Mouse (Mus musculus) lung, postnatal 25 days (tissue): ENCODE measurements around the gene Dnah14.
"Not testable (repeated sequence)": the region's sequence is repeated elsewhere in the genome, so short reads cannot be mapped to it uniquely, and the experiment has no call there.

Experiments
- DNase-seq: peaks from one replicate; pipeline ENCODE4 v3.0.0; 2022; ENCODE audit warnings: low spot score

The Dnah14 gene

DNA sequence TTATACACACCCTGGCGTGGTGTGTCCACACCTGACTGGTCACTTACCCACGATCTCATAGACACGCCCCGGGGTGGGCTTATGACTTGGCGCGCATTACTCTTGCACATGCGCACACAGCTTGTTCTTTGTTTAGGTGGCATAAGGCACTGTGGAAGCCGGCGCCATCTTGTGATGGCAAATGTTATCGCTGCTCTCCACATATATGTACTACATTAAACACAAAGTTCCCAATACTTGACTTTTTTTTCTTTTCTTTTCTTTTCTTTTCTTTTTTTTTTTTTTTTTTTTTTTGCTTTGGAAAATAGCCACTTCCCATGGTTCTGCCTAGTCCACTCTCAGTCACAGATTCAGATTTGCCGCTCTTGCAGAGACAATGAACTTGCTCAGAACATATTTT, 206.2 kb downstream of the Dnah14 start:
- not testable (repeated sequence) for DNase-seq

GRCm38 (mm10) chr1:181789952-181790351, 213.6 kb downstream of the Dnah14 start:
- DNase-seq, result no peak

DNA sequence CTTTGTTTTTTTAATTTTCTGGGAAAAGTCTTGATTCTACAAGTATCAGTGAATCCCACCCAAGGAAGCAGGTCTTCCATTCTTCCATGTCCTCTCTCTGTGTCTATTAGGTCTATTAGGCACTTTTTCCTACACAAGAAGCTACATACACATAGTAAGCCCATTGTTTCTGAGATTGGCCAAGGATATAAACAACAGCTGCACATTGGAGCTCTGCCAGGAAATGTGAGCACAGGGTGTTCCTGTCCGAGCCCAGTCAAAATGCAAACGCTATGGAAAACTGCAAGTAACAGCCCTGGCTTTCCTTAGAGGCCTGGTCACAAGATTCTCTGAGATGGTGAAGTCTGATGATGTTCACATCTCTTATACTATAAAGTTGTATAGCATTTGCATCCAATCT, 217.2 kb downstream of the Dnah14 start:
- DNase-seq, result peak; percentile 85

- no peak for DNase-seq
Observed at GRCm38 (mm10) chr1:181799911-181800310, 223.6 kb downstream of the Dnah14 start.

DNA sequence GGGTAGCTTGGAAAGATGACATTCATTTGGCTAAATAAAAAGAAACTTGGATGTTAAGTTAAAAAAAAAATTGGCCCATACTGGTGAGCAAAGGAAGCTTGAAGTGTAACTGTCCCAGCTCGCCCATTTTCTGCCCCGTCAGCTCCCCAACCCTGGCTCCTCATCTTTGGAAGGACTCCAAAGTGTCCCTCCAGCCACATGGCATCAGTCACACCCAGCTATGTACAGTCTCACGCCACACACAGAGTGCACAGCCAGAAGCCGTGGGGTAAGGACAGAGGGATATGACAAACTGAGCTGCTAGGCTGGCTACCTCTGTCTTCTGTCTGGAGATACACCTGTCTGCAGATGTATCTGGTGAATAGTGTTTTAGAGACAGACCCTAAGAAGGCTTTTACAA, 224.3 kb downstream of the Dnah14 start:
- DNase-seq, result no peak

GRCm38 (mm10) chr1:181811481-181812223, 235.3 kb downstream of the Dnah14 start:
- no peak for DNase-seq

DNA sequence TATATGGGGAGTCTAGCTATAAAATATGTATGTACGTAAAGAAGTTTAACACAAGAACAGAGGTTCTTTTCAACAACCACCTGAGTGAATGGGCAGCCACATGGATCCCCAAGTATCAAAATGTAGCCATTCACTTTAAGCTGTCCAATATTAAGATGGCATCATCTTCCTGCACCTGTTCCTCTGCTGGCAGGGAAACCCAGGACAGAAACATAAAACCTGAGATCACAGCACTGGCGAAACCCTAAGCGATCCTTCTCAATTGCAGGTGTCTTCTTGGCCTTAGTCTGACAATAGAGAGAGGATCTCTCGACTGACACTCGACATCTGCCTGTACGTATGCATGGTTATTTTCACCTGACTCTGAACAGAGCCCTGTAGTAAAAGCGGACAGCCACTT, 250.4 kb downstream of the Dnah14 start:
- DNase-seq, result no peak

DNA sequence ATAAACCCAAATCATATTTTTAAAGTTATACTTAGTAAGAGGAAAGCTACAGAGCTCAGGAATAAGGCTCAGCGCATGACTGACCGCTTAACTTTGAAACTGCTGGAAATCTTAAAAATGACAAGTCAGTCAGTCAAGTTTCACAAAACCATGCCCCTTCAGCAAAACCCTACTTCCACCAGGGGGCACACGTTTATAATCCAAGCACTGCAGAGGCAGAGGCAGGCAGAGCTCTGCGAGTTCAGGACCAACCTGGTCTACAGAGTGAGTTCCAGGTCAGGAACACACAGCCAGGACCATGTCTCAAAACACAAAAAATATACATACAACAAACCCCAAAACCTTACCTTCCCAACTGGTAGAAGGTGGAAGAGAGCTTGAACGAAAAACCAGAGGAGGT, 252.0 kb downstream of the Dnah14 start:
- DNase-seq, result peak; percentile 43

DNA sequence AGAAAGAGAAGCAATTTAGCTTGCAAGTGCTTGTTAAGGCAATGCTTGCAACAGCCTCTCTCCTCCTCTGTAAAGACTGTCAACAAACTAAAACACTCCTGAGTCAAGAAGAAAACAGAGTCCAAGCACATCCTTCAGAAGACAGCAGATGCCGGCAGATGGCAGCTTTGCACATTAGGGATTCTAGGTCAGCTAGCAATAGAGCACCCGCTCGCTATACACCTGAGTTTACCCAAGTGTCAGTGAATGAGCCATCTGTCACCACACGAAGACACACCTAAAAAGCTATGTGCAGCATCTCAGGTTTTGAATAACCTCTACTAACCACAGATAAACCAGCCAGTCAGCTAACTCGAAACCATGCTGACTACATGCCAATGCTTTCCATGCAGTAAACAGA, 256.4 kb downstream of the Dnah14 start:
- no peak for DNase-seq

DNA sequence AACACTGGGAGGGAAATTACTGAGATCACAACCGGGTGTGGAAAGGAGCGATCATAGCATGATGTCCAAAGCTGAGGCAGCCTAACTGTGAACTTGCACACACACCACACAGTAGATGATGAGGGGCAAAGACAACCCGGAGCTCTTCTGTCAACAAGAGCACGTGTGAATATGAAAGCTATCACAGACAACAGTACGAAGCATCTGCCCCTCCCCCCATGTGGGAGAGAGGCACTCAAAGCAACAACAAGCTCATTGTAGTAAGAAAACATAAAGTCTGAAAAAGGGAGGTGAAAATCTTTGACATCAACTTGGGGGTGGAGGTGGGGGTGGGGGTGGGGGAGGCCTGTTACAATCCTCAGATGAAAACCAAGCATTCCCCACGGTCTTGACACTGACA, 256.8 kb downstream of the Dnah14 start:
- no peak for DNase-seq

DNA sequence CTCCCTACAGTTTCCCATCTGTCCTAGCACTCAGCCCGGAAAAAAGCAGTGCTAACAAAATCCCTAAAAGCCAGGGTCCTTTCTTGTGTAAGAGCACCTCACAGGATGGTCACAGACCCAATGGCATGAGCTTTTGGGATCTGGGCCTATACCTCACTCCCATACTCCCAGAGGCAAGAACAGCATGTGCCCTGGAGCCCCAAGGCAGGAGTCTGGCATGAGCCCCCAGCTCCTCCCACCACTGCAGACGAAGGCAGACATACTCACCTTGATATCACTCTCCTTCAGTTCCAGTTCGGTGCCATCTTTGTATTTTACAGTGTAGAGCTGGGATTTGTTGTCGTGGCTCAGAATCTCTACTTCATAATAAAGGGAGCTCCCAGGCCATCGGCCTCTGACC, 261.8 kb downstream of the Dnah14 start:
- no peak for DNase-seq

DNA sequence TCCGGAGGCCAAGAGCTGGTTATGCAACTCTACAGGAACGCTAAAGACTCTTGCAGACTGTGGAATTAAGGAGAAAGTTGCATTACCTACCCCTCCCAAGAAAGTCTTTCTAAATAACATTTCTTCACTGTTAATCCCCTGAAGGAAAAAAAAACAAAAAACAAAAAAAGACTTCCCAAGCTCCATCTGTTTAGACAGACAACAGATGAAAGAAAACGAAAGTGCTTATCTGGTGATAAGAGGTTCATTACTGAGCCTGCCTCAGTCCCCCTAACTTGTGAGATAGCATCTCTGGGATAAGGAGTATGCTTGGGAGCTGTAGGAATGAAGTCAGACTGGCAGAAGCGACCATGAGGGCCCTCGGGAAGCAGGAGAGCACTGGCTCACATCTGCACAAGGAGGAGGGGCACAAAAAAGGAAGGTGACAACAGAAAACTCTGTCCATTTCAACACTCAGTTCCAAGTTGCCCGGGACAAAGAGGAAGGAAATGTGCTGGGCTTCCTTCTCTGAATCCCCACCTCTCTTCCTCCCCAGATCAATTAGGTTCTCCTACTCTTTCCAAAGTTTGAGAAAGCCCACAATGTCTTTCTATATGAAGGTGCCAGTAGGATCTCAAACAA, 263.5 kb downstream of the Dnah14 start:
- peak; percentile 25 for DNase-seq

DNA sequence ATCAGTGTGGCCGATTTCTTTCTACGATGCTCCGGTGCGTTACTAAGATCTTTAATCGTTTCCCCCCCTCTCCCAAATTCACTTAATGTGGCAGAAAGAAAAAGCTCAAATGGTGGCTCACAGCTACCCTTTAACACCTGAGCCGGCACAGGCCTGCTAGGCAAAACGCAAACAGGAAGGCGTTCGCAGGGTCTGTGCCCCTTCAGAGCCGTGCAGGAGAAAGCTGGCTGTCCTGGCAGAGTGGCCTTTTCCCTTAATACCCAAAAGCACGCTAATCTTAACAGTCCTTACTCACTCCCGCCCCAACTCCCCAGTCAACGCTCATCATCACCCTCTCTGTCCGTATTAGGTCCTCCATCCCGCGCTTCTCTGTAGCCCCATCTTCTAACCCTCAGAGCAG, 265.0 kb downstream of the Dnah14 start:
- DNase-seq, result no peak

- DNase-seq, result peak; percentile 97
Observed at GRCm38 (mm10) chr1:181841864-181842672, 265.7 kb downstream of the Dnah14 start.

GRCm38 (mm10) chr1:181842781-181843180, 266.4 kb downstream of the Dnah14 start, which contains the start of gene Lbr:
TSS of gene Lbr (minus strand) at chr1:181843046.
- no peak for DNase-seq

- no peak for DNase-seq
Observed at GRCm38 (mm10) chr1:181844874-181845547, 268.7 kb downstream of the Dnah14 start.

DNA sequence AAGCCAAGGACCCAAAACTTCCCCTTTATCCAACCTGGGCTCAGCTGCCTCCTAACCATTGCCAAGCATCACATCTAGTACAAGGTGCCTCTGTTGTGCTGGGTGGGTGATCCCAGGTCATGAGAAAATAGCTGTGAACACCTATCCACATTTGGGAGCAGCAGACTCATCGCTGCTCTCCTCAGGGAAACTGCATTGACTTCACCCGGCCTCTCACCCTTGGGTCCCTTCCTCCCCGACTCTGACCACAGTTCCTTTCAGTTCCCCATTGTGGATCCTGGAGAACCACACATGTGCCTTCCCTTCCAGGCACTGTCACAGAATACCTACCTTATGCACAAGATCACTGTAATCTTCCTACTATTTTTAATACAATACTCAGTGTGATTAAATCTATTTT, 269.4 kb downstream of the Dnah14 start:
- no peak for DNase-seq

DNA sequence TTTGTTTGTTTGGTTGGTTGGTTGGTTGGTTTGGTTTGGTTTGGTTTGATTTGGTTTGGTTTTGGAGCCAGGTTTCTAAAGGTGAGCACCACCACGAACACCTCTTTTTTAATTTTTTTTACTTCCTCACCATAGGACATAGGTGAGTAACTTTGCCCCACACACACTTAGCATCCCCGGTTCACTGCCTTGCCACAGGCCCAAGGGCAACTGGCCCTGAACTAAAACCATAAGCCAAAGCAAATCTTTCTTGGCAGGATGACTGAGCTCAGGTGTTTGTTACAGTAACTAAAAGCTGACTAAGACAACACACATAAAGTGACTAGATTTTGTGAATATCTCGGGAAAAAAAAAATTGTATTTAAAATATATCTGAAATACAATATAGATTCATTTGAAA, 271.0 kb downstream of the Dnah14 start:
- no peak for DNase-seq

DNA sequence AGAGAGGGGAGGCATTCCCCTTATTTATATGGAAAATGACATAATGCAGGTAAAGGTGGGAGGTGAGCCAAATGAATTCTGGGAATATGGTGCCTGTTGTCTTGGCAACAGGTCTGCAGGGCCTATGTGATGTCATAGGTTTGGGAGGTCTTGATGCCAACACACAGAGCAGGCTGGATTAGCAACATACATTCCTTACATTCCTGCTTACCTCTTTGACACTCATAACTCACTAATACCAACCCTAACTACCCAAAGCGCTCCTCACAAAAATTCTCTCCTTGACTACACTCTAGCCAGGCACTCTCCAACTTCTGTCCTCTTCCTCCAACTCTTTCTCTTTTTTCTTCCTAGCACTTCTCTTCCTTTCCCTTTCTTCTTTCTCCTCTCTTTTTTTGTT, 271.9 kb downstream of the Dnah14 start:
- no peak for DNase-seq

DNA sequence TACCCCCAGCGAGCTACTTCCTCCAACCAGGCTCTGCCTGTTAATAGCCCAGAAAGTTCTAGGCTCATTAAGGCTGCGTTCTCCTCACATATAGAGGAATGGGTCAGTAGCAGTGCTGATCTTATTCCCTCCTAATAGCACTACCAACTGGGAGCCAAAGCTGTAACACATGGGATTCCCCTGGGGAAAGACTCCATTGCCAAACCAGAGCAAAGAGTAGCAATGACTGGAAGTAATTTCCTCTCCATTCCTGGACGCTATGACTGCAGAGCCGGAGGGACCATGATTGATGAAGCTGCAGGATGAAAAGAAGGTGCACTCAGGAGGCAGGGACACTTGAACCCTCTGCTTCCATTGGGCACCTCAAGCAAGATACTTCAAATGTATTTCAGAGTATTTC, 274.1 kb downstream of the Dnah14 start:
- no peak for DNase-seq

DNA sequence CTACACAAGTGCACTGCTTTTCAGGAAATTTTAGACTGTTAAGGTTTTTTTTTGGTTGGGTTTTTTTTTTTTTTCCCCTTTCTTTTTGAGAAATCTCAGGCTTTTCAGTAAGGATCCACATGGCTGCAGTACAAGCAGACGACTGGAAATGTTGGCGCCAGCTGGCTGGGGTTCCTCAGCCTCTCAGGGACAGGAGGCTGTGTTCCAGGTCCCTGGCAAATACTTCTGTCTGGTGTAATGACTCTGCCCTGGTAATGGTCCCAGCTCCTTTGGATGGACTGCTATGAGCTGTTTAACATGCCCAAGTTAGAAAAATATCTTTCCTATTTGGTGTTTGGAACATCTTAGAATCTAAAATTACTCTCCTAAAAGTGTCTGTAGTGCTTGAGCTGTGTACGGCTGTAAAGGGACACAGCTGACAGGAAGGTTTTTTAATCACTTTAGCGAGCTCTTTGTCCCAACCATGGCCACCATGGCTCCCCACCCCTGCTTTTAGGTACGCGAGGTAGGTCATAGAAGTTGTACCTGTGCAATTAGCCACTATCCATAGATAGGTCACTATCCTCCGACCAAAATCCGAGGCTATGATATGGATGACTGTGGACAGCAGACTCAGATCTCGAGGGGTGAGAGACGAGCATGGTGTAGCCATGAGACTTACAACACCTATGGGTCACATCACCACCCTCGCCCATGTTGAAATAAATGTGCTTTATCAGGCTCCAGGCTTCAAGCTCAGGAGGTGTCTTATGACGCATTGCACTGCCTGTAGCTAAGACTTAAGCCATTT, 275.4 kb downstream of the Dnah14 start:
- no peak for DNase-seq

DNA sequence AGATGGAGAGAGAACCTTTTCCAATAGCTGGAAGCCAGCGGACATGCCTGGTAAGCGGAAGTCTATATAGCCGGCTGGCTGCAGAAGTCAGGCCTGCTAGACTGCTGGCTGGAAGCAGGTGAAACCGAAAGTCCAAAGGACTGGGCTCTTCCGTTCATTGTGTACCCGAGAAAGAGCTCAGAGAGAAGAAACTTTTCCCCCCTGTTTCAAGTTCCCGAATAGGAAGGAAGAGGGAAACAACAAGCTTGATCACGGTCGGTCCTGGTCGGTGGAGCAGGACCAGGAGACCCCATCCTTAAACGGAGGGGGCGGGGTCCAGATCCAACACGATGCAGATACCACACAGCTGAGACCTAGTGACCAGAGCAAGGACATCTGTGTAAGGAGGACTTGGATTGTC, 276.1 kb downstream of the Dnah14 start:
- peak; percentile 54 for DNase-seq
